Mouse (Mus musculus) heart, embryonic 13.5 days (tissue): ENCODE results near the gene Ripor2. TPM values are rescaled to one million over a fixed set of nuclear protein-coding genes. Genes with fewer than 3 reads are reported as not detected.

ENCODE experiments used
- ATAC-seq: fragments of 200-750 bp; cut with Nextera tagmentation; 2 replicates; pipeline ENCODE4 v1.8.0; 2017; ENCODE audit warnings: moderate TSS enrichment; ENCODE audit not compliant: insufficient number of reproducible peaks, low FRiP score, low TSS enrichment; ENCODE audit errors: extremely low read depth
- H3K27ac ChIP-seq: fragments of 300-500 bp; sonication (generic); replicated peaks from 2 replicates; pipeline ENCODE4 v1.5.1; 2015; ENCODE audit warnings: moderate library complexity, mild to moderate bottlenecking, inconsistent platforms
- H3K27me3 ChIP-seq: fragments of 300-500 bp; sonication (generic); replicated peaks from 2 replicates; pipeline ENCODE4 v1.6.1; 2015; ENCODE audit warnings: mild to moderate bottlenecking, inconsistent platforms
- H3K36me3 ChIP-seq: fragments of 300-500 bp; sonication (generic); 2 replicates; pipeline ENCODE4 v1.6.1; 2015; ENCODE audit warnings: mild to moderate bottlenecking, inconsistent platforms
- H3K4me1 ChIP-seq: fragments of 300-500 bp; sonication (generic); 2 replicates; pipeline ENCODE4 v1.6.1; 2015; ENCODE audit warnings: inconsistent platforms
- H3K4me2 ChIP-seq: fragments of 300-500 bp; sonication (generic); 2 replicates; pipeline ENCODE4 v1.6.1; 2015; ENCODE audit warnings: inconsistent platforms, mild to moderate bottlenecking, moderate library complexity
- H3K4me3 ChIP-seq: fragments of 300-500 bp; sonication (generic); 2 replicates; pipeline ENCODE4 v1.5.1; 2015; ENCODE audit warnings: moderate library complexity, mild to moderate bottlenecking, inconsistent platforms
- H3K9ac ChIP-seq: fragments of 300-500 bp; sonication (generic); 2 replicates; pipeline ENCODE4 v1.6.1; 2015; ENCODE audit warnings: inconsistent platforms, mild to moderate bottlenecking, moderate library complexity
- H3K9me3 ChIP-seq: fragments of 300-500 bp; sonication (generic); 2 replicates; pipeline ENCODE4 v1.6.1; 2016; ENCODE audit warnings: inconsistent platforms
- WGBS: fragments of 180-500 bp; shearing (Covaris S2); methylation state at CpG from one replicate; pipeline ENCODE4 v1.1.7; 2015; ENCODE audit warnings: mixed read lengths; 5-methylcytosine and 5-hydroxymethylcytosine counted together
- polyA plus RNA-seq: library from polyadenylated mRNA; unstranded; fragments of >200 nt; fragmentation: Nextera tagmentation; extraction: Ambion mirVana; gene quantifications from 2 replicates; pipeline ENCODE4 v1.2.1, GENCODE M21; 2015

Gene Ripor2
- polyA plus RNA-seq, 1 experiment from 2014 or later, result 10.8 TPM

GRCm38 (mm10) chr13:24685846-24686245, 103.9 kb downstream of the Ripor2 start:
- no peak overlapping the region for H3K9ac ChIP-seq
- no peak overlapping the region for H3K4me3 ChIP-seq
- peaks cover 14% of the 10 kb centered on the region for H3K4me1 ChIP-seq
- H3K4me2 ChIP-seq, result no peak overlapping the region
- peaks cover 16% of the 10 kb centered on the region for H3K36me3 ChIP-seq
- ATAC-seq, result no peak
- H3K27me3 ChIP-seq, result 0 out of 2 replicates have a peak, but pooled peaks cover 3% of the 10 kb centered on the region
- WGBS, result 68% methylated on average over 5 of the region's 5 CpGs
- H3K27ac ChIP-seq, result no peak overlapping the region
- no peaks in the 10 kb centered on the region for H3K9me3 ChIP-seq

- Histone ChIP-seq H3K4me1 (peaks cover 14% of the 10 kb centered on the region), H3K9ac (no peak overlapping the region), H3K9me3 (no peaks in the 10 kb centered on the region), H3K4me3 (no peak overlapping the region), H3K27ac (no peak overlapping the region), H3K36me3 (peaks cover 11% of the 10 kb centered on the region), H3K4me2 (peak overlapping the region; percentile 24), H3K27me3 (0 out of 2 replicates have a peak, but pooled peaks cover 3% of the 10 kb centered on the region)
- WGBS, result 27% methylated on average over 15 of the region's 15 CpGs
- no peak for ATAC-seq
These were observed 105.0 kb downstream of the Ripor2 start for GRCm38 (mm10) chr13:24686705-24687665.

DNA sequence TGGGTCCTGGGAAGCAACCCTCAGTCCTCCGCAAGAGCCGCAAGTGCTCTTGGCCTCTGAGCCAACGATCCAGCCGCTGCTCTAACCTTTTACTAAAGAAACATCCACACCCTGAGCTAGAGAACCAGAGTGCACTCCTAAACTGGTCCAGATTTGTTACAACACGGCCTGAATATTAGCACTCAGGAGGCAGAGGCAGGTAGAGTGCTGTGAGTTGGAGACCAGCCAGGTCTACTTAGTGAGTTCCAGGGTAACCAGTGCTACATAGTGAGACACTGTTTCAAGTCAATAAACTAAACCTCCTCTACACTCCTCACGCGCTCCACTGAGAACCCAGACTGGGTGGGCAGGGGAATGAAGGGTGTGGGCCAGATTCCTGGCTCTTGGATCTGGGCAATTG, 111.3 kb downstream of the Ripor2 start:
- no peak overlapping the region for H3K4me3 ChIP-seq
- no peaks in the 10 kb centered on the region for H3K4me1 ChIP-seq
- peaks cover 27% of the 10 kb centered on the region for H3K36me3 ChIP-seq
- no peak for ATAC-seq
- H3K27me3 ChIP-seq, result 0 out of 2 replicates have a peak, but pooled peaks cover 3% of the 10 kb centered on the region
- H3K9ac ChIP-seq, result no peak overlapping the region
- H3K4me2 ChIP-seq, result no peak overlapping the region
- H3K27ac ChIP-seq, result no peak overlapping the region
- WGBS, result 87% methylated on average over 7 of the region's 7 CpGs
- no peaks in the 10 kb centered on the region for H3K9me3 ChIP-seq

DNA sequence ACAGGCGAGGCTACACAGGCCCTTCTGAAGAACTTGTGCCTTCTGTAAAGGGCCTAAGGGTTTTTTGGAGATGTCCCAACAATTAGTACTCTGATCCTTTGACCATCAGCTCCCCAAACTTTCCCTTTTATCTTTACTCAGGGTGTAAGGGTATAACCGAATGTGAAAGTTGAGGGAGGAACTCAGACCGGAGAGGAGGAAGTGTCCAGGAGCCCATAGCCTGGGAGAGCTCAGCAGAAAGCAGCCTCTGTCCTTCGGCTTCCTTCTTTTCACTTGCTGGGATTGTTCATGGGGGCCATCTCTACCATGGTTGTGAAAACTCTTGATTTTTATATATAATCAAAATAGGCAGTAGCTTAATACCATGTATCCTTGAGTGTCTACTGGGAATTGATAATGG, 116.8 kb downstream of the Ripor2 start:
- no peak overlapping the region for H3K4me3 ChIP-seq
- no peak overlapping the region for H3K4me2 ChIP-seq
- H3K9me3 ChIP-seq, result no peaks in the 10 kb centered on the region
- H3K27ac ChIP-seq, result no peak overlapping the region
- H3K27me3 ChIP-seq, result no peaks in the 10 kb centered on the region
- no peak overlapping the region for H3K9ac ChIP-seq
- ATAC-seq, result no peak
- WGBS, result 82% methylated on average over 4 of the region's 4 CpGs
- no peaks in the 10 kb centered on the region for H3K4me1 ChIP-seq
- H3K36me3 ChIP-seq, result peaks cover 57% of the 10 kb centered on the region

DNA sequence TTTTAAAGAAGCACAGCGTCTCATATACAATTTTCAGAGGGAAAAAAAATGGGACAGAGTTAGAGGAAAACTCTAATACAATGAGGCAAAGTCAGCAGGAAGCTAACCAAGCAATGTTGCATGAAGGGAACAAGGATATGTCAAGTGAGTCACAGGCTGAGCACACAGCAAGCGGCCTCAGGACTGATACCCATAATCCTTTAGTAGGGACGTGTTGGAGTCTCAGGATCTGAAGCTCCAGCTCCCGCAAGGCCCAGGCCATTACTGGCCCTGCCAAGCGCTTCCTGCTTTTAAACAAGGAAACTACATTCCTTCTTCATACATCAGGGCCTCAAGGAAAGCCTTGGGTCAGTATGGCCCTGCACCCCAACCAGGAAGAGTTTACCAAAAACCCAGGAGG, 120.1 kb downstream of the Ripor2 start:
- no peak for ATAC-seq
- 66% methylated on average over 5 of the region's 5 CpGs for WGBS
- H3K9ac ChIP-seq, result no peak overlapping the region
- peaks cover 35% of the 10 kb centered on the region for H3K36me3 ChIP-seq
- H3K9me3 ChIP-seq, result no peaks in the 10 kb centered on the region
- no peaks in the 10 kb centered on the region for H3K4me1 ChIP-seq
- no peak overlapping the region for H3K4me3 ChIP-seq
- H3K4me2 ChIP-seq, result no peak overlapping the region
- no peak overlapping the region for H3K27ac ChIP-seq
- no peaks in the 10 kb centered on the region for H3K27me3 ChIP-seq

GRCm38 (mm10) chr13:24709656-24710396, 127.8 kb downstream of the Ripor2 start:
- Histone ChIP-seq H3K4me2 (no peak overlapping the region), H3K4me1 (peaks cover 16% of the 10 kb centered on the region)
- 81% methylated on average over 12 of the region's 12 CpGs for WGBS

GRCm38 (mm10) chr13:24710968-24711367, 129.0 kb downstream of the Ripor2 start:
- no peak overlapping the region for H3K27ac ChIP-seq
- no peak overlapping the region for H3K9ac ChIP-seq
- H3K9me3 ChIP-seq, result no peaks in the 10 kb centered on the region
- H3K36me3 ChIP-seq, result peaks cover 20% of the 10 kb centered on the region
- no peaks in the 10 kb centered on the region; the same call in 1 of the 2 replicates for H3K27me3 ChIP-seq
- no peak for ATAC-seq
- no peak overlapping the region for H3K4me2 ChIP-seq
- no peak overlapping the region for H3K4me3 ChIP-seq
- H3K4me1 ChIP-seq, result peaks cover 16% of the 10 kb centered on the region
- 66% methylated on average over 7 of the region's 7 CpGs for WGBS

More at GRCm38 (mm10) chr13:24709656-24710396, 127.8 kb downstream of the Ripor2 start:
- no peak overlapping the region for H3K27ac ChIP-seq
- no peak overlapping the region for H3K9ac ChIP-seq
- H3K4me3 ChIP-seq, result no peak overlapping the region
- H3K9me3 ChIP-seq, result no peaks in the 10 kb centered on the region
- no peak for ATAC-seq
- H3K27me3 ChIP-seq, result no peaks in the 10 kb centered on the region
- H3K36me3 ChIP-seq, result peaks cover 8% of the 10 kb centered on the region; the same call in 1 of the 2 replicates

DNA sequence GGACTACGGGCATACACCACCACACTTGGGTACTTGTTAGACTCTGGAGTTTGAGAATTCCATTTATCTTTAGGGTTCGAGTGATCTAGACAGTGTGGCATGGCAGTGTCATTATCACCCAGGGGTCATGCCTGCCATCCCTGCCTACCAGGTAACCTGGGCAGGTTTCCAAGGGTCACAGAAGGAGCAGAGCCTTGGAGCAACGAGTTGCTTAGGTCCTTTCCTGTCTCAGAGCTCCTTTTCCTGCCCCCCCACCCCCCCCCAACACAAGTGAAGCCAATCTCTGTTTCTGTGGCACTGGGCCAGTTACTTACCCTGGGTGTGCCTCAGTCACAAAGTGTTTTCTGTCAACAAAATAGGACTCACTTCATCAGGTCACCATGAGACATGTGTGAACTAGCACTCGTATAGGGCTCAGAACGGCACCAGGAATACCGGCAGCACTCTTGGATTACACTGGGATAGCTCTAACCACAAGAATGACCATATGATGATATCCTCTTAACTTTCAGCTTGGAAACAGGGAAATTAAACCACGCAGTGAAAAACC, 130.7 kb downstream of the Ripor2 start:
- H3K4me1 ChIP-seq, result peaks cover 16% of the 10 kb centered on the region
- peak overlapping the region; percentile 61; the same call in 1 of the 2 replicates for H3K4me2 ChIP-seq
- no peak for ATAC-seq
- WGBS, result 43% methylated on average over 7 of the region's 7 CpGs
- H3K27ac ChIP-seq, result peak overlapping the region; percentile 20; the same call in 1 of the 2 replicates
- no peaks in the 10 kb centered on the region for H3K9me3 ChIP-seq
- peaks cover 33% of the 10 kb centered on the region for H3K36me3 ChIP-seq
- no peak overlapping the region for H3K4me3 ChIP-seq
- H3K9ac ChIP-seq, result no peak overlapping the region; the same call in 1 of the 2 replicates
- H3K27me3 ChIP-seq, result no peaks in the 10 kb centered on the region; the same call in 1 of the 2 replicates

GRCm38 (mm10) chr13:24713434-24714000, 131.5 kb downstream of the Ripor2 start:
- Histone ChIP-seq H3K9me3 (no peaks in the 10 kb centered on the region), H3K9ac (peak overlapping the region; percentile 19; the same call in 1 of the 2 replicates), H3K36me3 (peaks cover 42% of the 10 kb centered on the region), H3K4me3 (peak overlapping the region; percentile 23; the same call in 1 of the 2 replicates), H3K27ac (no peak overlapping the region; the same call in 1 of the 2 replicates), H3K4me2 (peak overlapping the region; percentile 61), H3K4me1 (peaks cover 16% of the 10 kb centered on the region), H3K27me3 (no peaks in the 10 kb centered on the region; the same call in 1 of the 2 replicates)
- WGBS, result 8% methylated on average over 16 of the region's 16 CpGs
- no peak for ATAC-seq

- WGBS, result 76% methylated on average over 9 of the region's 9 CpGs
- Histone ChIP-seq H3K9ac (no peak overlapping the region), H3K9me3 (no peaks in the 10 kb centered on the region), H3K4me3 (no peak overlapping the region), H3K27ac (no peak overlapping the region), H3K4me1 (peaks cover 16% of the 10 kb centered on the region), H3K4me2 (no peak overlapping the region), H3K36me3 (peaks cover 49% of the 10 kb centered on the region), H3K27me3 (no peaks in the 10 kb centered on the region; the same call in 1 of the 2 replicates)
- no peak for ATAC-seq
These were observed 132.4 kb downstream of the Ripor2 start for GRCm38 (mm10) chr13:24714360-24714885.
